Mouse (Mus musculus) lung, postnatal 10 days (tissue): ENCODE data around the gene Fam3b.

ENCODE experiments used
- DNase-seq: peaks from one replicate; pipeline ENCODE4 v3.0.0; 2021

Fam3b gene

GRCm38 (mm10) chr16:97476524-97476923 lies 38.1 kb downstream of the Fam3b start:
- no peak for DNase-seq

- DNase-seq, result no peak
Measured at GRCm38 (mm10) chr16:97475581-97475980, 39.0 kb downstream of the Fam3b start.

- no peak for DNase-seq
Measured at GRCm38 (mm10) chr16:97474671-97475070, 39.9 kb downstream of the Fam3b start.

DNA sequence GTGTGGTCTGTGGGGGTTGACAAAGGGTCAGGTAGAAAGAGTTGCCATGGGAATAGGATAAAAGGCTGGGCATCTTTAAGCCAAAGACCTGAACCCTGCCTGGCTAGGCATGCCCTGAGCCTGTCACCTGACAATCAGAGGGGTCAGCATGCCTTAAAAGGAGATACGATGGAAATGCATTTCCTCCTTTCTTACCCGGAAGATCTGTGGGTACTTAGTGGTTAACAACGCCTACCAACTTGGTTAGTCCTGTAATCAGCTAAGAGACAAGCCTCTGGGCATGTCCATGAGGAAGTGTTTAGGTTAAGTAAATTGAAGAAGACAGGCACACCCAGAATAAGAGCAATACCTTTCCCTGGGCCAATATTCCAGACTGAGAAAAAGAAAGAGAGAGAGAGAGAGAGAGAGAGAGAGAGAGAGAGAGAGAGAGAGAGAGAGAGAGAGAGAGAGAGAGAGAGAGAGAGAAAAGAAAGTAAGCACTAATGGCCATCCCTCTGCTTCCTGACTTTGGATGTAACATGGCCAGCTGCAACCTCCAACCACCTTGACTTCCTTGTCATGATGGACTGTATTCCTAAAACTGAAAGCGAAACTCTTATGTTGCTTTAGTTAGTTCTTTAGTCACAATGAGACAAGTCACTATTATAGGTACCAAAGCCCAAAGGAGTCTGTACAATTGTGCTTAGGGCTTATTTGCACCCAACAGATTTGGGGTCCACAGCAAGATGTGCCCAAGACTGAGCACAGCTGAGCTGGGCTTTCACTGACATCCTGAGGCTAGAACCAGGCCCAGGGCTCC lies 46.4 kb downstream of the Fam3b start:
- DNase-seq, result no peak

- no peak for DNase-seq
Measured at GRCm38 (mm10) chr16:97467472-97467871, 47.1 kb downstream of the Fam3b start.

DNA sequence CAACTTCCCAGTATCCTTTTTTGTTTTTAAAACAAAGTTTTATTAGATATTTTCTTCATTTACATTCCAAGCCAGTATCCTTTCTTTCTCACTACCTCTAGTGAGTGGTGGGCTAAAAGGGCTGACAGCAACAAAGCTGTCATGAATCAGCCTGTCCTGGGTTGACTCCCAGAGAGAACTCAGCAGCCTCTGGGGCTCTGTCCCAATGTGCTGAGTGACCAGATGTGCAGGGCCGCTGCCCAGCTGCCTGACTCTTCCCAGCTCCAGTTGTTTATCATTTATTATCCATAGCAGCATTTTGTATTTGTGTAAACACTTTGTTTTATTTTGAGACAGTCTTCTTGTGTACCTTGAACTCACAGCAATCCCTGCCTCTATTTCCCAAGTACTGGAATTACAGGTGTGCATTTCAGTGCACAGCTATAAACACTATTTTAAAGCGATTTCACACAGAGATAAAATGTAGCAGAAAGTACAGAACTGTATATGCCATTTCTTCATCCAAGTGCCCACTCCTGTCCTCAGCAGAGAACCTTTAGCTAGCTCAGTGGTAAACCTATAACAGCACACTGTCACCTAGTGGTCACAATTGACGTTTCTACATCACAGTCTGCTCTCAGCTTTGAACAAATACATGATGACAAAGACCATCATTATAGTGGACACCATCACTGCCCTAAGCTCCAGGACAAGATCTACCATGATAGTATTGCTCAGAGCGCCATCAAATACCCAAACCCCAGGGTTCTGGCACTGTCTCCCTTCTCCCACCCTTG lies 48.2 kb downstream of the Fam3b start:
- DNase-seq, result peak; percentile 20

DNA sequence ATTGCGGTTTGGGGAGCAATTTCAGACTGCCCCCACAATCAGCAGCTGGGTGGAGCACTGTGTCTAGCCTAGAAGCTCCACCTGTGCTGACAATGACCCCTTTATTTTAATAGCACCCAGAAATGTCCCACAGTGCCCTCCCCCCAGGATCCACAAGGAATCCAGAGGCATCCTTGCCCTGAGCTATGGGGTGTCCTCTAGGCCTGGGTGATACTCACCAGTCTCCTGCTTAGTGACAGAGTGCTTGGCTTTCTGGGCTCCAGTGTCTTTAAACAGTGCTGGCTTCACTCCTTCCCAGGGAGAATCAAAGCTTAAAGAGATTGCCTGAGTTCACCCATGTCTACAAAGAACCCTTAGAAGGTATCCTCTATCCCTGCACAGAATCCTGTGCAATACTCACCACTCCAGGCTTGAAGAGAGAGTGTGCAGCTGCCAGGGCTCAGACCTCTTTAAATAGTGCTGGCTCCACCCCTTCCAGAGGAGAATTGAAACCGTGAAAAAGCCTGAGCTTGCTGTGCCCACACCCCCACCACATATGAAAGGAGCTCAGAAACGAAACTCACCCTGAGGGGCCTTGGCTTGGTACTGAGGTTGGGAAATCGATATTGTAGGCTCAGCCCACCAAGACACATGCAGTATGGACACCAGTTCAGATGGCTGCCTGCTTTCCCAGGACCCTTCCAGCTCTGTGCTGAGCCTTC lies 52.0 kb downstream of the Fam3b start, which contains the start of gene Mx1:
Gene Mx1, minus strand, starts transcription at position 427 of the 701 bp plus-strand sequence.
- peak; percentile 25 for DNase-seq

GRCm38 (mm10) chr16:97461271-97461670 lies 53.3 kb downstream of the Fam3b start:
- DNase-seq, result no peak

GRCm38 (mm10) chr16:97459831-97460230 lies 54.8 kb downstream of the Fam3b start:
- DNase-seq, result no peak

DNA sequence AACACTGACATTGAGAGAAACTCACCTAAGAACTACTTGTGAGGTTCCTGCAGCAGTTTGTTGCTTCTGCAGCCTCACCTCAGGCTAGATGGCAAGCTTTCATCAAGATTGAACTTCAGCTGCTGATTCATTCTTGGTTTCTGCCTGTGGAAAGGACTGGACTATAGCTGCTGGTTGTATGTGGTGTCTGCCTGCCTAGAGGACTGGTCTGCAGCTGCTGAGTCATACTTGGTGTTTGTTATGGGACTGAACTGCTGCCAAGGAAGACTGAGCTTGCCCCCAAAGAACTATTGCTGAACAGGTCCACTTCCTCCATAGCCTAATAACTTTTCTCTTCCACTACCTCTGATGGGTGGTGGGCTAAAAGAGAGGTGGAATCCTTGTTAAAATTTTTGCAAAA lies 67.2 kb downstream of the Fam3b start:
- no peak for DNase-seq

DNA sequence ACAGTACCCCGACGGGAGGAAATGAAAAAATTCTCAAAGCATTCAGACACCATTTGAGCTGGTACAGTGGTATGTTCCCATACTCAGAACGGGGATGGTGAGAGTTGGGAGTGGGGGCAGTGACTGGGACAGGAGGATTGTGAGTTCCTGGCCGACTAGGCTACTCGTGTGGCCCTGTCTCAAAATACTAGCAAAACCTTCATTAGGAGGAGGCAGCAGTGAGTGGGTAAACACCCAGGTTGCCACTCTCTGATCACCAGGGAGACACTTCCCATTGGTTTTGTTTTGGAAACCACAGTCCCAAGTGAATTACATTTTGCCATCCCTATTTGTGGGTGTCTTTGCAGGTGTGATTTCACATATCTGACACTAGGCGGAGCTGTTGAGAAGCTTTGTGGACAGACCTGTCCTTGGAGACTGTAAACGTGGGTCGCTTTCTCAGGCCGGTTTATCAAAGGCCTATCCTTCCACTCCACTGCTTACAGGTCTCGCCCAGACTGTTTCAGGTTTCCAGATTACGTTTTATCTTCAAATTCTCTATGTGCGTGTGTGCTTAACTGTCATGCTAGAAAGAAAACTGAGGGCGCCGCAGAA lies 70.8 kb downstream of the Fam3b start:
- DNase-seq, result peak; percentile 68

DNA sequence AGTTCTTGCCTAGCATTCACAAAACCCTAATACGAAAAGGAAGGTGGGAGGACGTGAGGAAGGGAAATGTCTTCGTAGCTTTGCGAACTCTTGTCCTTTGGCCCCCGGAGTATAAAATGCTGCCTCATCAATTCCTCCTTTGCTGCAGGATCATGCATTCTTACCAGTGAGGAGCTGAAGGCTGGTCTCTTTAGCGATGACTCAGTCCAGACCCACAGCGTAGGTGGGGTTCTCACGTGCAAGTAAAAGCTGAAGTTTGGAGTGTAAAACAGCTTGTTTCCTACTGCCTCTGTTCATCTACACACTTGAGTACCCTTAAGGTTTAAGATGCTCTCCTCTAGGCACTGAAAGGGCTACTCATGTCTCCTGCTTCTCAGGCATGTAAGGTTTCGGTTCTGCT lies 72.6 kb downstream of the Fam3b start:
- no peak for DNase-seq

DNA sequence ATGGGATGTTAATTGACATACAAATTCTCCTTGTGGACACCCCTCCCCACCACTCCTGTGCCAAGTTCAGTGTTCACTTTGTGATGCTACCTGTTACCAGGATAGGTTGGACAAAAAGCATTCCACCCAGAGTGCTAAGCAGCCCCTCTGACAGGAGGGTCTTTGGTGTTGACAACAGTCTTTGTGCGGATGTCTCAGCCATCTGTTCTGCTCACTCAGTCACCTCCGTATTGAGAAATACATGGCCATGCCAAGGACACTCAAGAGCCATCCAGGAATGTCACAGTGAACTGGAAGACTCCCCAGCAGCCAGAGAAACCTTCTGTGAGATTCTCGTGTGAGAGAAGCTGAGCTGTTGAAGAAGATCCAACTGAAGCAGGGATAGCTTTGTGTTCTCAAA lies 76.4 kb downstream of the Fam3b start:
- no peak for DNase-seq

DNA sequence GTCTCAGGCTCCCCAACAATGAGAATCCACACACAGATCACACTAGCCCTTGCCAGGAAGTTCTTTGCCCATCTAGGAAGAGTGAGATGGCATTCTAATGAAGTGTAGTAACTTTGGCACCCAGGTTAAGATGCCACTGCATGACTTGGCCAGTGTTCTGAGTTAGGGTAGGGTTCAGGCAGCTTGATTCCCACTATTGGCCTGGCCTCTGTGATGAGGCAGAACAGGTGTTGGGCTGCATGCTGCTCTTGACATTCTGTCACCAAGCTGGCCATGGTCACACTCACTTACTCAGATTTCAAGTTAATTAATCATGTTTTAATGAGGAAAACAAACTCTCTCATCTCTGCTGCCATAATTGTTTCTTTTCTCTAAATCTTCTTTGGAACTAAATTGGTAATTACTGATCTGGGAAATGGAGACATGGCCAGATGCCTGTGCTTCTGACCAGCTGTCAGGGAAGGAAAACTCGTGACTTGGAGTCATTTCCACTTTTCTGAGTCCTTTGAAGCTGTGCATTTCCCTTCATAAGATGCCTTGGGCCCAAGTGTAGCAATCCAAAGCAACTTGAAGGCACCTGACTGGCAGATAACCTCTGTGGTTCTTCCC lies 77.1 kb downstream of the Fam3b start:
- peak; percentile 27 for DNase-seq

DNA sequence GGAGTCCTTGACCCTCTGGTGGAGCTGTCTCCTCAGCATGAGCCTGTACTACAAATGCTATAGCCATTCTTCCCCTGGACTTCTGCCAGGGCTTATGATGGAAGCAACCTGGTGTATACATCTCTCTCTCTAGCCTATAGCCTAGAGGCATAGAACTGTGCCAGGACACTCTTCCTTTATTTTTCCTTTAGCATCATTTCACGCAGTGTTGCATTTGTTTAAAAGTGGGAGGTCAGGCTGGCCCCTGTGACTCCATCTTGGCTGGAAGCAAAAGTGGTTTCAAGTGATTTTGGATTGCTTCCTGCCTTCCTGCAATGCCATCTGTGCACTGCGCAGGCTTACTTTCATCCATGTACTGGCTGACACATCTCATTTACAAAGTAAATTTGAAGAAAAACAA lies 80.4 kb downstream of the Fam3b start:
- DNase-seq, result no peak

DNA sequence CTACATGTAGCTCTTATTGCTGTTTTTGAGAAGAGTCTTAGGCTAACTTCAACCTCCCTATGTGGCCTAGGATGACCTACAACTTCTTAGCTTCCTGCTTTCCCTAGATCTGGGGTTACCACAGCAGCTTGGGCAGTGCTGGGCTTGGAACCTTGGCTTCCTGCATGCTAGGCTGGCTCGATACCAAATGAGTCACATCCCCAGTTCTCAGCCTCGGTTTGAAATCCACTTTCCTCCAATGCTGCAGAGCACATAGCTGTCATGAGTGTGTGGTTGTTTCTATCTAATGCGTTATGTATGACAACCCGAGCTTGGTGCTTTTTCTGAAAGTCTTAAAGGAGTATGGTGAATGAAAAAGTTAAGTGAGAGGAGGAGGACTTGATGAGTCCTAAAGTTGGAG lies 83.3 kb downstream of the Fam3b start:
- peak; percentile 67 for DNase-seq

DNA sequence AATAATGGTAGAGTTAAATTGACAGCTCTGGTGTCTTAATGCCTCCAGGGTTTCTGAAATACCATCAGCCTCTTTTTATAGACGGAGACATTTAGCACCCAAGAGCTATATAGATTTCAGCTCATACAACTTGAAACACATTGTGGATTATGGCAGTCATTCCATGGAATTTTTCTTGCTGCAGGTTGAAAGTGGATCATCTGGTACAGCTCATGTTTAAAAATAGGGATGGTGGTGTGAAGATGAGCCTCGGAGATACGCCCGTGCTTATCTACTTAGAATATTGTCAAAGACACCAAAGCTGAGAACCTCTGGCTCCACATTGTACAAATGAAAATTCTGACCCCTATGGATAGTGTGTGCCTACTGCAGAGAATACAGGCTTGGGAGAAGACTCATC lies 84.5 kb downstream of the Fam3b start:
- DNase-seq, result no peak

DNA sequence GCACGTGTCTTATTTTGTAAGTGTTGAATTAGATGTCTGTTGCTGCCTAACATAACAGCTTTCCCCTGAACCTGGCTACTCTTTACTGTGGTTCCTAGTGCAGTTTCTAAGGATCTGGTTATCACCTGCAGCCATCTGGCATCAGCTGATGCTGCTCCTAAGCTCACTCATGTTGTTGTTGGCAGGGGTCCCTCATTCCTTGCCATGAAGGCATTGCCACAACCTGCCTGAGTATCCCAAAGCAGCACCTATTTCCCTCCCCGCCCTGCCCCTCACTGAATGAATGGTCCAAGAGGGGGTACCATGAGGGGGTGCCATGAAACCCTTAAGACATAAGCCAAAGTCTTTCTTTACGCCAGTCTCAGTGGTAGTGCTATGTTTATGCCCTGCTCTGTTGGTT lies 86.6 kb downstream of the Fam3b start:
- no peak for DNase-seq

DNA sequence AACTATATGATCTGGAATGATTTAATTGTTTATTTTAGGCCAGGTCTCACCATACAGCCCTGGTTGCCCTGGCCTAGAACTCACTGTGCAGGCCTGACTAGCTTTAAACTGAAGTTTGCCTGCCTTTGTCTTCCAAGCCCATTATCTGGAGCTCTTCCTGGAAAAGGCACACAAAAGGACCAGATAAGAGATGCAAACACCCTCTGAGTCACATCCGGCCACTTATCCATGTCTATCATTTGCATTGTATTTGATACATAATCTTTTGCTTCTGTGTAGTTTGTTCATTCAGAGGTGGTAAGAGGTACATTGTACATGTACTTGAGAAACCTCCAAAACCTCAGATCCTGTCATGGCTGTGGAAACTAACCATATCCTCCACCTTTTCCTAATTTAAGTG lies 91.0 kb downstream of the Fam3b start:
- DNase-seq, result no peak

DNA sequence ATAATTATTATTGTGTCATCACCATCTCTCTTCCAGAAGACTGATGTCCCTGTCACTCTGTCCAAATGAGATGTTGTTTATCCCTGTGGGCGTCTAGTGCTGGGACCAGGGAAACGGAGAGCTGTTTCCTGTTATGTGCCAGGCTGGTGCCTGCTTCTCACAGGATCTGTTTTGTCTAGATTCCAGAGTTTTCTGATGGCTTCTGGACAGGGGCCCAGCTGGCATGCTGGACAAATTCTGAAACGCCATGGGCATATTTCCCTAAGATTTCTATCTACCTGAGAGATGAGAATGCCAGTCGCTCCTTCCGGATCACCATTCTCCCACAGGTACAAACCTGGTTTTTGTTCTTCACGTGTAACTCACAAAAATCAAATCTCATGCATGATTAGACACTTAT lies 92.9 kb downstream of the Fam3b start:
- peak; percentile 7 for DNase-seq
